ENCODE assay signal across 8 mouse cellular contexts in the genomic region with DNA sequence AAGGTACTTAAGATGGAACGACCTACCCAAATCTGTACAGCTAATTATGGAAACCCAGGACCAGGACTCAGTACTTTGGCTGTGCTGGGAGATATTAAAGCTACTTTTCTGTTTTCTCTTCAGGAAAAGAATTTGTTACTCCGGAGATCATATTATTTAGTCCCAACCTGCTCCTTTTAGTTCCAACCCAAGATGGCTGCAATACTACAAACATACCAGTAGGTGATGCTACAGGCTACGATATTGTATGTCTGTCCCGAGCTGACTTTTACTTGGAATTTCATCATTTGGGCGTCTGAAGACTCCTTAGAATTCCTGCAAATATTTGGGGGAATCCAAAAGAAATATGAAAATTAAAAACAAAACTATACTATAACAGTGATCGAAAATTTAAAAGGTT. TPM values are rescaled to one million over a fixed set of nuclear protein-coding genes. Genes with fewer than 3 reads are reported as not detected.
DNase-seq lines count a peak whose midpoint lies in the region; ATAC-seq and TF ChIP-seq lines count a peak whose summit lies in the region.

No protein-coding gene starts in this region.

- H3K9me3 ChIP-seq in heart, embryonic 12.5 days (replicated peaks), result no peaks in the 10 kb centered on the region

- peak; percentile 32 for DNase-seq in gastrocnemius, adult 18-20 months (ENCODE audit: low spot score)
- DNase-seq in gastrocnemius, postnatal 10 days, result no peak
- no peak for DNase-seq in lung, adult 2 months
- no peak for DNase-seq in lung, adult 18-20 months
- peak; percentile 65 for DNase-seq in brain, adult 2 months (ENCODE audit: low read depth, low spot score)
- peak; percentile 46 for DNase-seq in lung, postnatal 10 days
- DNase-seq in urinary bladder, adult 18-20 months (ENCODE audit: low spot score in 2 of 2), result no peak

- WGBS in lung, adult 2 months, result 6% methylated on average over 6 of the region's 6 CpGs
- 10% methylated on average over 6 of the region's 6 CpGs for WGBS in heart, embryonic 12.5 days

- no peak overlapping the region for H3K4me2 ChIP-seq in heart, embryonic 12.5 days

- TF ChIP-seq CTCF in lung, adult 2 months (IDR thresholded peaks at IDR 0.05; ENCODE audit: insufficient read depth, low read length), result peak; percentile 47; the same call in 1 of the 2 replicates

- H3K27ac ChIP-seq in heart, embryonic 12.5 days (ENCODE audit: poor library complexity, severe bottlenecking), result no peak overlapping the region

- H3K27me3 ChIP-seq in heart, embryonic 12.5 days (replicated peaks), result peaks cover 8% of the 10 kb centered on the region; the same call in 1 of the 2 replicates

- H3K4me3 ChIP-seq in lung, adult 2 months (replicated peaks; ENCODE audit: extremely low read depth, low read depth, low read length), result no peak overlapping the region
- H3K4me3 ChIP-seq in heart, embryonic 12.5 days, result no peak overlapping the region

- TF ChIP-seq POLR2A in lung, adult 2 months (IDR thresholded peaks at IDR 0.05; ENCODE audit: borderline replicate concordance, extremely low read depth, low read depth, low read length), result no peak

- ATAC-seq in heart, embryonic 12.5 days (ENCODE audit: insufficient number of reproducible peaks, low FRiP score), result no peak

- H3K9ac ChIP-seq in heart, embryonic 12.5 days, result no peak overlapping the region

- no peaks in the 10 kb centered on the region for H3K36me3 ChIP-seq in heart, embryonic 12.5 days

- H3K4me1 ChIP-seq in lung, adult 2 months (ENCODE audit: control insufficient read depth, insufficient read depth, low read length), result no peaks in the 10 kb centered on the region
- H3K4me1 ChIP-seq in heart, embryonic 12.5 days (replicated peaks), result 0 out of 2 replicates have a peak, but pooled peaks cover 3% of the 10 kb centered on the region

RNA-seq across cellular contexts. Expression of a gene that starts 32.6 kb away (rescaled TPM):
- total RNA-seq in gastrocnemius, adult 18-20 months (2021), result 1 to 10 TPM; 3.0 to 3.3 TPM
- 1 to 10 TPM; 5.6 to 6.9 TPM for total RNA-seq in gastrocnemius, postnatal 10 days (2021)
- 8.2 and 9.1 TPM in 2 replicates for polyA plus RNA-seq in lung, adult 2 months (2012; rRNA removed)
- polyA plus RNA-seq in heart, embryonic 12.5 days (2016; fragmentation: Nextera tagmentation; extraction: Ambion mirVana), result 8.5 and 9.4 TPM in 2 replicates

Comparison
In these comparisons a context has a peak if more than half of its experiments do, and no peak if none do; other contexts are left out.
1. DNase-seq: peak in gastrocnemius, adult 18-20 months (single experiment), brain, adult 2 months (single experiment) and lung, postnatal 10 days (single experiment); none in gastrocnemius, postnatal 10 days (single experiment), lung, adult 2 months (single experiment), lung, adult 18-20 months (0 of 2) and urinary bladder, adult 18-20 months (0 of 2).